Mouse (Mus musculus) bone marrow, adult 2 months (tissue): ENCODE measurements around the gene Rec8.

Source experiments
- CTCF ChIP-seq: fragments of 200-500 bp; IDR thresholded peaks from 2 replicates; pipeline ENCODE4 v1.5.1; 2011; ENCODE audit warnings: low read length, control low read depth; ENCODE audit not compliant: control insufficient read depth, insufficient read depth
- POLR2A ChIP-seq: fragments of 200-500 bp; IDR thresholded peaks from 2 replicates; pipeline ENCODE4 v1.6.1; 2011; ENCODE audit warnings: low read depth, mild to moderate bottlenecking, control low read depth, low read length, borderline replicate concordance; ENCODE audit not compliant: control insufficient read depth

DNA sequence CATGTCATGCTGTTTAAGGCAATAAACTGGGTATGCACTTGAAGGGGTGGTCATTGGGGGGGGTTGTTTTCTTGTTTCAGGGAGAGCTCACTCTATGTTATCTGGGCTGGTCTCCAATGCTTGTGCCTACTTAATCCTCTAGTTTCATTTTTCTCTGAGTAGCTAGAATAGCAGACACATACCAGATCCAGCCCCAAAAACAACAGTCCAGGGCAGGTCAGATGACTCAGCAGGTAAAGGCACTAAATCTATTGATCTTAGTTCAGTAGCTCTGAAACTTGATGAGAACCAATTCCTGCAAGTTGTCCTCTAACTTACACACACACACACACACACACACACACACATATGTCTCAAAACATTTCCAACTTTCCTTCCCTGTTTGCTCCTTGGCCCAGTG is 46.1 kb upstream of the Rec8 start:
- TF ChIP-seq POLR2A (no peak), CTCF (no peak)
